Mouse (Mus musculus) spleen, embryonic (tissue): ENCODE measurements around the gene Myo1c.

Source experiments
- CTCF ChIA-PET: fragments of 350-600 bp; sonication (Branson Sonifier 250); formaldehyde crosslinking; loops from one replicate; lab custom pipeline; 2022; lab: Charles Lee

Gene Myo1c

GRCm38 (mm10) chr11:75650311-75650710, at the start of gene Myo1c:
TSS of gene Myo1c (plus strand) at chr11:75650504.
- CTCF ChIA-PET, result interaction anchor here (0.5 kb wide), 2 partner anchors 26 to 752 kb away, joined by 3 to 15 read pairs; no protein-coding TSS in a partner anchor

DNA sequence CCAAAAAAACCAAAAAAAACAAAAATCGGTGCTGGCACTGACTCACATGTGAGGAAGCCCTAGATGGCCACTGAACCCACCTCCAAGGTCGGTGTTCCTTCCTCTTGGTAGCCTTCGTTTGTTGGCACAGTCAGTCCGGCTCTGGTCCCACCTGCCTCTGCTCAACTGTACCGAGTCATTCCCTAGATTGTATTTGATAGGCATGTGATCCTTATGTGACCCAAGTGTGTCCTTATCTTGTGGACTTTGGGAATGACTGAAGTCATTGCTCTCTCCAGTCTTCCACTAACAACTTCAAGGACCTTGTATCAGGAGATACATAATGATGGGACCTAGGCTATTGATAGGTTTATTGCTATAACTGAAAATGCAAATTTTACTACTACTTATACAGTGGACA, 45.5 kb upstream of the Myo1c start:
- CTCF ChIA-PET, result interaction anchor here (0.6 kb wide), 1 partner anchor 124 kb away, joined by 3 read pairs; no protein-coding TSS in a partner anchor

GRCm38 (mm10) chr11:75605318-75605717, 45.0 kb upstream of the Myo1c start:
- CTCF ChIA-PET, result interaction anchor here (0.6 kb wide), 1 partner anchor 124 kb away, joined by 3 read pairs; no protein-coding TSS in a partner anchor

- CTCF ChIA-PET, result interaction anchor here (0.6 kb wide), 1 partner anchor 74 kb away, joined by 4 read pairs; no protein-coding TSS in a partner anchor
These were observed 41.5 kb upstream of the Myo1c start for GRCm38 (mm10) chr11:75608776-75609175.

- CTCF ChIA-PET, result interaction anchor here (0.6 kb wide), 1 partner anchor 47 kb away, joined by 3 read pairs; no protein-coding TSS in a partner anchor
These were observed 40.3 kb upstream of the Myo1c start for GRCm38 (mm10) chr11:75610021-75610420.

- CTCF ChIA-PET, result interaction anchor here (0.7 kb wide), 1 partner anchor 8 kb away, joined by 3 read pairs; no protein-coding TSS in a partner anchor
These were observed 35.5 kb upstream of the Myo1c start for GRCm38 (mm10) chr11:75614769-75615168.

GRCm38 (mm10) chr11:75615556-75615955, 34.7 kb upstream of the Myo1c start:
- CTCF ChIA-PET, result interaction anchor here (0.6 to 1.6 kb wide), 3 partner anchors 13 to 588 kb away, joined by 3 to 6 read pairs (median 6); no protein-coding TSS in a partner anchor

GRCm38 (mm10) chr11:75619133-75619532, 31.2 kb upstream of the Myo1c start:
- CTCF ChIA-PET, result interaction anchor here (0.6 kb wide), 1 partner anchor 403 kb away, joined by 9 read pairs; no protein-coding TSS in a partner anchor

DNA sequence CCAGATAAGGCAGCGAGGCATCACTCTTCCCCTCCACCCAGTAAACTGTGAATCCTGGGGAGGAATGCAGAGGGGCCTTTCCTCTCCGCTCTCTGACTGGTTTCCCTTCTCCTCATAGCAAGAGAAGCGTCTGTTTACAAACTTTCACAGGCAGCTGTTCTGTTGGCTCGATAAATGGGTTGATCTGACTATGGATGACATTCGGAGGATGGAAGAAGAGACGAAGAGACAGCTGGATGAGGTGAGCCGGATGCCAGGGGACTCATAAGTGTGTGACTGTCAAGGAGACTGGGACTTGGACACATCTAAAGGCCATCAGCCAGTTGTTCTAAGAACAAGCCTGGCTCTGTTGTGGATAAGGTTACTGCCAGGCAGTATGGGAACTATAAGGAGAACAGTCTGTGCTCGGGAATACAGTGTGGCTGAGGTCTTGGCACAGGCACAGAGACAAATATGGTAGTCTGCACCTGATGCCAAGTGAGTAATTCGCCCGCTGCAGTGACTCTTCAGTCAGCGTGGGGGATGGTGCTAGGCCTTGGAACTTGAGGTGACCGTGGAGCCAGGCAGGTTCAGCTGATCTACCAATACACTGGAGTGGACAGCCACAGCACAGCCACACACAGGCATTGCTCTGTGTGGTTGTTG, 30.0 kb upstream of the Myo1c start:
- CTCF ChIA-PET, result no interaction called here

GRCm38 (mm10) chr11:75621426-75621825, 28.9 kb upstream of the Myo1c start:
- CTCF ChIA-PET, result no interaction called here

DNA sequence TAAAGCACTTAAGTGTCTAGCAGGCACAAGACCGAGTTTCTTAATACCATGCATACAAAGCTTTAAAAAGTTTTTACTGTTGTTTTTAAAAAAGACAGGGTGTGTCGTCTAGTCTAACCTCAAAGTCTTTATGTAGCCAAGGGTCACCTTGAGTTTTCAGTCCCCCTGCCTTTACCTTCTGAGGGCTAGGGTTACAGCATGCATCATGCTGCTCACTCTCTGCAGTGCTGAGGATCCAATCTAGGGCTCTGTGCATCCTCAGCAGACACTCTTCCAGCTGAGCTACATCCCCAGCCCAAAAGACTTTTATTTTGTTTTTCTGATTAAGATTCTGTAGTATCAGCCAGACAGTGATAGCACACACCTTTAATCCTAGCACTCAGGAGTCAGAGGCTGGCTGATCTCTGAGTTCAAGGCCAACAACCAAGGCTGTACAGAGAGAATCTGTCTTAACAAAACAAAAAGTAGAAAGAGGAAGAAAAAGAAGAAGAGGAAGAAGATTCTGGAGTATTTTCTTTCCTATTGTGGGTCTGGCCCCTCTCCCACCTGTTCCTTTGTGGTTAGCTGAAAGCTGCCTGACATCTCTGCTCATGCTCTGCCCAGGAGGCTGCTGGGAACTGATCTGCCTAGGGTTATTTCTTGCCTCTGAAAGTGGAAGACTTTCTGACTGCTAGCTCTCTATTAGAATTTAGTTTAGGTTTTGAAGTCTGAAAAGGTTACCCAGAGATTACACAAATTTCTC, 27.5 kb upstream of the Myo1c start:
- CTCF ChIA-PET, result interaction anchor here (0.6 kb wide), 1 partner anchor 8 kb away, joined by 3 read pairs; no protein-coding TSS in a partner anchor

DNA sequence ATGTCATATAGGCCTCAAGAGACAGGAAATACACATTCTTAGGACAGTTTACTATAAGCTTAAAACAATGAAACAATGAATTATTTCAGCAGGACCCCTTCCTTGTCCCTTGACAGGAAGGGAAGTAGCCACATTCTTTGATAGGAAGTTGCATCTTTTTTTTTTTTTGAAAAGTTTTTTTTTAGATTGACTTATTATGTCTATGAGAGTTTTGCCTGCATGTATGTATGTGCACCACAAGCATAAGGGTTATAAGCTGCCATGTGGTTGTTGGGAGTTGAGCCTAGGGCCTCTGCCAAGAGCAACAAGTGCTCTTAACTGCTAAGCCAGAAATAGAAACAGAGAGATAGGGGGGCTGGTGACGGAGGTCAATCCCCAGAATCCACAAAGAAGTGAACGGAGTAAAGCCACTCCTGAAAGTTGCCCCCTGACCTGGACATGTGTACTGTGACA, 26.2 kb upstream of the Myo1c start:
- CTCF ChIA-PET, result interaction anchor here (0.6 to 0.7 kb wide), 2 partner anchors 26 to 81 kb away, joined by 3 read pairs; no protein-coding TSS in a partner anchor

- CTCF ChIA-PET, result no interaction called here
These were observed 24.5 kb upstream of the Myo1c start for GRCm38 (mm10) chr11:75625820-75626219.

- CTCF ChIA-PET, result no interaction called here
These were observed 20.2 kb upstream of the Myo1c start for GRCm38 (mm10) chr11:75630098-75630497.

DNA sequence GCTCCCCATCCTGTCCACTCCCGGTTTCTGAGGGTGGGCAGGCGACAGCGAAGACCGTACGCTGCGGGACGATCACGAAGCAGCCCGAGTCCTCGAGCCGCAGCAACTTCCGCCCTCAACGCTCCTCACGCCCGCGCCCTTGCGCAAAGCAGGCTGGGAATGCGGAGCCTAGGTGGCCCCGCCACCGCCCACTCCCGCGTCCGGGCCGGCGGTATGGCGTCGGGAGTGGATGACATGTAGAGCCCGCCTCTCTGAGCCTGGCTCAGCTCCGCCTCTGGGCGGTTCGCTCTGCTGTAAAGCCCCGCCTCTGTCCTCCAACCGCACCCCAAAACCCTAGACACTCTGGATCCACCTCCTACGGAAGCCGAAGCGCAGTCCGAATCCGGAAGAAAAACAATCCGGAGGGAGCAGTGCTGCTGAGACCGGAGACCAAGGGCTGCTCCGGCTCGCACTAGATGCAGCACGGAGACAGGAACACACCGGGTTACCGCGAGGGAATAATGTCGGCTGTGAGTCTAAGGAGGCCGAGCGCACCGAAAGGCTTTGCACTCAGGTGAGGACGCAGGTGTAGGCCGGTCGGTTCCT, 19.6 kb upstream of the Myo1c start, which contains the start of gene Inpp5k:
Gene Inpp5k (plus strand): TSS at position 344 of the 585 bp plus-strand sequence.
- CTCF ChIA-PET, result interaction anchor here (1.7 kb wide), 1 partner anchor 14 kb away, joined by 7 read pairs; no protein-coding TSS in a partner anchor

GRCm38 (mm10) chr11:75631561-75632225, 18.6 kb upstream of the Myo1c start:
- CTCF ChIA-PET, result interaction anchor here (1.2 to 1.7 kb wide), 2 partner anchors 13 to 46 kb away, joined by 4 to 7 read pairs; no protein-coding TSS in a partner anchor

- CTCF ChIA-PET, result interaction anchor here (1.2 kb wide), 1 partner anchor 47 kb away, joined by 4 read pairs; no protein-coding TSS in a partner anchor
These were observed 17.4 kb upstream of the Myo1c start for GRCm38 (mm10) chr11:75632921-75633320.

GRCm38 (mm10) chr11:75634801-75635200, 15.5 kb upstream of the Myo1c start:
- CTCF ChIA-PET, result interaction anchor here (1.3 kb wide), 1 partner anchor 12 kb away, joined by 3 read pairs; no protein-coding TSS in a partner anchor

GRCm38 (mm10) chr11:75635315-75635714, 15.0 kb upstream of the Myo1c start:
- CTCF ChIA-PET, result interaction anchor here (1.3 kb wide), 1 partner anchor 11 kb away, joined by 3 read pairs; no protein-coding TSS in a partner anchor

DNA sequence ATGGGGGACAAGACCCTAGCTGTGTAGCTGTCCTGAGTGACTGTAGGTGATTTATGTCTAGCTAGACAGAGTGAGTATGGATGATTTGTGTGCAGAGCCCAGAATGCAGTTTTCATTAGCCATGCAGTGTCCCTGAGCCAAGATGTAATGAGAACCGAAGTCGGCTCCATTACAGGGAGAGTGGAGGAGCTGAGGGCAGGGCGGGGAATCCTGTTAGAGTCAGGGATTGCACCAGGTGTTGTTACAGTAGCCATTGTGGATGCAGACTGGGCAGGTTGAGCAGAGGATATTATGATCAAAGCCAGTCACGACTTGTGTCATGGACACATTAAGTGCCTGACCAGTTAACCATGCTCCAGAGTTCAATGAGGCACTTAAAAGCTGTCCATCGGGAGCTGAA, 7.0 kb upstream of the Myo1c start:
- CTCF ChIA-PET, result interaction anchor here (0.5 to 2.1 kb wide), 2 partner anchors 11 to 937 kb away, joined by 5 to 7 read pairs; no protein-coding TSS in a partner anchor
